Mouse (Mus musculus): ENCODE results near the gene Galt. TPM values are rescaled to one million over a fixed set of nuclear protein-coding genes. Genes with fewer than 3 reads are reported as not detected.
A peak's percentile ranks its signal among the peaks of the same experiment; 100 is the strongest.

Gene Galt
- polyA plus RNA-seq (2014; fragmentation: Nextera tagmentation; extraction: Ambion mirVana) = 40.6 and 42.6 TPM in 2 replicates

DNA sequence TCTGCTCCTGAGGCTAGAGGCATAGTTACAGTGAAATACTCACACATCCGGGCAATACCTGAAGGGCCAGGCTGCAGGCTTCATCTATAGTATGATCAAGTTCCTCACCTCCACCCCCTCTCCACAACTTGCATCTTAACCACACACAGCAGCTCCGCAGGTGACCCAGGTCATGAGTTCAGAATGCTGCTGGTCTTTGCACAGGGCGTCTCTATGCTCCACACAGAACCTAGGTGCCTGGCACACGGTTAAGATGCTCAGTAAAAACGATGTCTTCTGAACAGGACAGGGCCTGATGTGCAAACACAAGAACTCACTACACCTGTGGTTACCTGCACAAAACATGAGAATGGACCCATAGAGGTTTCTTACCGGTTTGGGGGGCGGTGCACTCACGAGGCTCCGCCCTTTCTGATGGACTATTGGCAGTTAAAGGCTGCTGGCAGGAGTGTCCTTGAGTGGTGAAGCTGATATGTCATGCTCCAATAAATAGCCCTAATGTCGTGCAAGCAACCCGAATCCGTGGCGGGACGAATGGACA, at the start of gene Galt:
TSS of gene Galt (plus strand) at position 432 of the 541 bp plus-strand sequence.
- Histone ChIP-seq H3K4me2 (ENCODE audit: low read depth, severe bottlenecking) (peak within 1 kb of the TSS; percentile 93), H3K9me3 (ENCODE audit: control insufficient read depth, low read length) (no peaks in the 10 kb centered on the region), H3K36me3 (ENCODE audit: control insufficient read depth, insufficient read depth, low read length) (peaks cover 2% of the 10 kb centered on the region; the same call in 1 of the 2 replicates), H3K9ac (ENCODE audit: low read length) (peak within 1 kb of the TSS; percentile 58), H3K4me1 (ENCODE audit: control insufficient read depth, insufficient read depth, low read length) (peaks cover 11% of the 10 kb centered on the region), H3K27me3 (ENCODE audit: control insufficient read depth, insufficient read depth, low read length) (no peaks in the 10 kb centered on the region), H3K4me3 (ENCODE audit: low read depth, low read length) (peak within 1 kb of the TSS; percentile 65), H3K27ac (replicated peaks; ENCODE audit: low read depth, low read length) (peak within 1 kb of the TSS; percentile 52)
- 10% methylated on average over 14 of the region's 14 CpGs for WGBS
- ATAC-seq (ENCODE audit: insufficient number of reproducible peaks, low FRiP score, low TSS enrichment, low read depth) (peak; percentile 42; the same call in 1 of the 2 replicates), DNase-seq (ENCODE audit: low spot score) (no peak)

- no peak overlapping the region for H3K27ac ChIP-seq (replicated peaks; ENCODE audit: low read depth, low read length)
- no peak overlapping the region for H3K4me2 ChIP-seq (ENCODE audit: low read depth, severe bottlenecking)
- H3K9me3 ChIP-seq (ENCODE audit: control insufficient read depth, low read length) = no peaks in the 10 kb centered on the region
- no peak overlapping the region for H3K4me3 ChIP-seq (ENCODE audit: low read depth, low read length)
- H3K9ac ChIP-seq (ENCODE audit: low read length) = no peak overlapping the region
- DNase-seq (ENCODE audit: low spot score) (no peak), ATAC-seq (ENCODE audit: insufficient number of reproducible peaks, low FRiP score, low TSS enrichment, low read depth) (no peak)
- H3K4me1 ChIP-seq (ENCODE audit: control insufficient read depth, insufficient read depth, low read length) = 0 out of 2 replicates have a peak, but pooled peaks cover 2% of the 10 kb centered on the region
- peaks cover 11% of the 10 kb centered on the region for H3K27me3 ChIP-seq (ENCODE audit: control insufficient read depth, insufficient read depth, low read length)
- H3K36me3 ChIP-seq (ENCODE audit: control insufficient read depth, insufficient read depth, low read length) = no peaks in the 10 kb centered on the region
- 77% methylated on average over 19 of the region's 19 CpGs for WGBS
These were observed 48.9 kb upstream of the Galt start for GRCm38 (mm10) chr4:41705922-41706754.

GRCm38 (mm10) chr4:41707011-41707535, 48.0 kb upstream of the Galt start:
- H3K9me3 ChIP-seq (ENCODE audit: control insufficient read depth, low read length) = no peaks in the 10 kb centered on the region
- H3K27me3 ChIP-seq (ENCODE audit: control insufficient read depth, insufficient read depth, low read length) = peaks cover 11% of the 10 kb centered on the region
- ATAC-seq (ENCODE audit: insufficient number of reproducible peaks, low FRiP score, low TSS enrichment, low read depth) (peak; percentile 56; the same call in 1 of the 2 replicates), DNase-seq (ENCODE audit: low spot score) (peak; percentile 84)
- H3K27ac ChIP-seq (replicated peaks; ENCODE audit: low read depth, low read length) = no peak overlapping the region
- peak overlapping the region; percentile 13; the same call in 1 of the 2 replicates for H3K4me2 ChIP-seq (ENCODE audit: low read depth, severe bottlenecking)
- WGBS = 3% methylated on average over 13 of the region's 13 CpGs
- no peak overlapping the region for H3K9ac ChIP-seq (ENCODE audit: low read length)
- 0 out of 2 replicates have a peak, but pooled peaks cover under 1% of the 10 kb centered on the region for H3K36me3 ChIP-seq (ENCODE audit: control insufficient read depth, insufficient read depth, low read length)
- peaks cover 9% of the 10 kb centered on the region for H3K4me1 ChIP-seq (ENCODE audit: control insufficient read depth, insufficient read depth, low read length)
- H3K4me3 ChIP-seq (ENCODE audit: low read depth, low read length) = no peak overlapping the region

DNA sequence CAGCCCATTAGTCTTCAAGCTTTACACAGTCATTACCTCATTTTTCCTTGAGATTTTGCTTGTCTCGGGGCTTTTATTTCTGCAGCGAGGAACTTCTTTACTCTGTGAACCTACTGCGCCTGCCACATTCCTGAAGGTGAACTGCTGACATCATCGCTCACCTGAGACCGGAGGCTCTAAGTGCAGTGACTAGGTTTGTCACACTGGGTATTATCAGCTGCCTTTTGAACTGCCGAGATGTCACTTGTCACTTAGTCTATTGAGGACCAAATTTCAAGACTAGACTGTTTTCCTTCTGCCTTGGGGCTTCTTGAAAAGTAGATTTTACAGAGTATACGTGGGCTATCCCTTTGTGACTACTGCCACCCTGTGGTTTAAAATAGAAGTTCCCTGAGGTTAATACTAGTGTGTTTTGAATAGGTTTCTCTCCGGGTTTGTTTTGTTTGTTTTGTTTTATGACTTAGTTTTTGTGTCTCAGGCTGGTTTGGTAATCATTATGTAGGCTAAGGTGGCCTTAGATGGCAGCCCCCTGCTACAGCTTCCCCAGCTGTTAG, 46.8 kb upstream of the Galt start:
- H3K36me3 ChIP-seq (ENCODE audit: control insufficient read depth, insufficient read depth, low read length) = 0 out of 2 replicates have a peak, but pooled peaks cover 3% of the 10 kb centered on the region
- no peak overlapping the region for H3K4me3 ChIP-seq (ENCODE audit: low read depth, low read length)
- no peak overlapping the region for H3K27ac ChIP-seq (replicated peaks; ENCODE audit: low read depth, low read length)
- no peak for ATAC-seq (ENCODE audit: insufficient number of reproducible peaks, low FRiP score, low TSS enrichment, low read depth)
- H3K9ac ChIP-seq (ENCODE audit: low read length) = no peak overlapping the region
- WGBS = 41% methylated on average over 8 of the region's 8 CpGs
- H3K27me3 ChIP-seq (ENCODE audit: control insufficient read depth, insufficient read depth, low read length) = peaks cover 11% of the 10 kb centered on the region
- peaks cover 15% of the 10 kb centered on the region for H3K4me1 ChIP-seq (ENCODE audit: control insufficient read depth, insufficient read depth, low read length)
- H3K4me2 ChIP-seq (ENCODE audit: low read depth, severe bottlenecking) = no peak overlapping the region
- H3K9me3 ChIP-seq (ENCODE audit: control insufficient read depth, low read length) = no peaks in the 10 kb centered on the region
- no peak for DNase-seq (ENCODE audit: low spot score)

DNA sequence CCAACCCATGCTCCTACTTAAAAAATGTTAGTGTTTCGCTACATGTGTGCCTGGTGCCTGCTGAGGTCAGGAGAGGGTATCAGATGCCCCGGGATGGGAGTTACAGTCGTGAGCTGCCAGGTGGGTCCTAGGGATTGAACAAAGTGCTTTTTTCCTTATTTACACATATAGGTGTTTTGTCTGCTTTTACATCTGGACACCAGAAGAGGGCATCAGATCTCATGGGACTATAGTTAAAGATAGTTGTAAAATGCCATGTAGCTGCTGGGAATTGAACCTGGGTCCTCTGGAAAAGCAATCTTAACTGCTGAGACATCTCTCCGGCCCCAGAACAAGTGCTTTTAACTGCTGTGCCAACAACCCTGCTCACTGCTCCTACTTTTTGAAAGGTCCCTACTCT, 44.8 kb upstream of the Galt start:
- no peaks in the 10 kb centered on the region for H3K9me3 ChIP-seq (ENCODE audit: control insufficient read depth, low read length)
- ATAC-seq (ENCODE audit: insufficient number of reproducible peaks, low FRiP score, low TSS enrichment, low read depth) (no peak), DNase-seq (ENCODE audit: low spot score) (no peak)
- H3K4me3 ChIP-seq (ENCODE audit: low read depth, low read length) = no peak overlapping the region
- no peak overlapping the region for H3K4me2 ChIP-seq (ENCODE audit: low read depth, severe bottlenecking)
- peaks cover 7% of the 10 kb centered on the region for H3K27me3 ChIP-seq (ENCODE audit: control insufficient read depth, insufficient read depth, low read length)
- 0 out of 2 replicates have a peak, but pooled peaks cover 3% of the 10 kb centered on the region for H3K36me3 ChIP-seq (ENCODE audit: control insufficient read depth, insufficient read depth, low read length)
- H3K4me1 ChIP-seq (ENCODE audit: control insufficient read depth, insufficient read depth, low read length) = peaks cover 13% of the 10 kb centered on the region
- H3K27ac ChIP-seq (replicated peaks; ENCODE audit: low read depth, low read length) = no peak overlapping the region
- no peak overlapping the region for H3K9ac ChIP-seq (ENCODE audit: low read length)
- WGBS = 72% methylated on average over 4 of the region's 4 CpGs

- DNase-seq (ENCODE audit: low spot score) = no peak
- ATAC-seq (ENCODE audit: insufficient number of reproducible peaks, low FRiP score, low TSS enrichment, low read depth) = no peak
- Histone ChIP-seq H3K9ac (ENCODE audit: low read length) (no peak overlapping the region; the same call in 1 of the 2 replicates), H3K36me3 (ENCODE audit: control insufficient read depth, insufficient read depth, low read length) (0 out of 2 replicates have a peak, but pooled peaks cover 3% of the 10 kb centered on the region), H3K4me3 (ENCODE audit: low read depth, low read length) (peak overlapping the region; percentile 80), H3K27ac (replicated peaks; ENCODE audit: low read depth, low read length) (no peak overlapping the region), H3K4me2 (ENCODE audit: low read depth, severe bottlenecking) (peak overlapping the region; percentile 93), H3K27me3 (ENCODE audit: control insufficient read depth, insufficient read depth, low read length) (no peaks in the 10 kb centered on the region), H3K4me1 (ENCODE audit: control insufficient read depth, insufficient read depth, low read length) (peaks cover 21% of the 10 kb centered on the region), H3K9me3 (ENCODE audit: control insufficient read depth, low read length) (no peaks in the 10 kb centered on the region)
- 76% methylated on average over 16 of the region's 16 CpGs for WGBS
These were observed 43.2 kb upstream of the Galt start for GRCm38 (mm10) chr4:41711705-41712375.

GRCm38 (mm10) chr4:41712421-41713196, 42.4 kb upstream of the Galt start:
- DNase-seq (ENCODE audit: low spot score) (no peak), ATAC-seq (ENCODE audit: insufficient number of reproducible peaks, low FRiP score, low TSS enrichment, low read depth) (peak; percentile 18; the same call in 1 of the 2 replicates)
- Histone ChIP-seq H3K9me3 (ENCODE audit: control insufficient read depth, low read length) (no peaks in the 10 kb centered on the region), H3K27ac (replicated peaks; ENCODE audit: low read depth, low read length) (no peak overlapping the region; the same call in 1 of the 2 replicates), H3K4me1 (ENCODE audit: control insufficient read depth, insufficient read depth, low read length) (peaks cover 23% of the 10 kb centered on the region), H3K27me3 (ENCODE audit: control insufficient read depth, insufficient read depth, low read length) (no peaks in the 10 kb centered on the region), H3K36me3 (ENCODE audit: control insufficient read depth, insufficient read depth, low read length) (0 out of 2 replicates have a peak, but pooled peaks cover 3% of the 10 kb centered on the region), H3K4me2 (ENCODE audit: low read depth, severe bottlenecking) (peak overlapping the region; percentile 93), H3K9ac (ENCODE audit: low read length) (peak overlapping the region; percentile 93), H3K4me3 (ENCODE audit: low read depth, low read length) (peak overlapping the region; percentile 80)
- 47% methylated on average over 31 of the region's 31 CpGs for WGBS
